Mouse (Mus musculus) midbrain, embryonic 15.5 days (tissue): ENCODE data around the gene Kdm2a. TPM values are rescaled to one million over a fixed set of nuclear protein-coding genes. Genes with fewer than 3 reads are reported as not detected.
A peak's percentile ranks its signal among the peaks of the same experiment; 100 is the strongest.

Experiments
- ATAC-seq: fragments of 200-750 bp; cut with Nextera tagmentation; replicated peaks from 2 replicates; pipeline ENCODE4 v1.8.0; 2017; ENCODE audit warnings: moderate TSS enrichment
- H3K27ac ChIP-seq: fragments of 300-500 bp; sonication (generic); 2 replicates; pipeline ENCODE4 v1.5.1; 2015; ENCODE audit warnings: mild to moderate bottlenecking, inconsistent platforms
- H3K27me3 ChIP-seq: fragments of 300-500 bp; sonication (generic); replicated peaks from 2 replicates; pipeline ENCODE4 v1.6.1; 2015; ENCODE audit warnings: inconsistent platforms
- H3K36me3 ChIP-seq: fragments of 300-500 bp; sonication (generic); replicated peaks from 2 replicates; pipeline ENCODE4 v1.6.1; 2015; ENCODE audit warnings: inconsistent platforms
- H3K4me1 ChIP-seq: fragments of 300-500 bp; sonication (generic); 2 replicates; pipeline ENCODE4 v1.6.1; 2015; ENCODE audit warnings: inconsistent platforms
- H3K4me2 ChIP-seq: fragments of 300-500 bp; sonication (generic); 2 replicates; pipeline ENCODE4 v1.6.1; 2015; ENCODE audit warnings: inconsistent platforms, mild to moderate bottlenecking, moderate library complexity
- H3K4me3 ChIP-seq: fragments of 300-500 bp; sonication (generic); 2 replicates; pipeline ENCODE4 v1.5.1; 2015; ENCODE audit warnings: mild to moderate bottlenecking, inconsistent platforms
- H3K9ac ChIP-seq: fragments of 300-500 bp; sonication (generic); 2 replicates; pipeline ENCODE4 v1.6.1; 2015; ENCODE audit warnings: mild to moderate bottlenecking, inconsistent platforms
- H3K9me3 ChIP-seq: fragments of 300-500 bp; sonication (generic); 2 replicates; pipeline ENCODE4 v1.6.1; 2016; ENCODE audit warnings: inconsistent platforms
- WGBS: fragments of 180-500 bp; shearing (Covaris S2); methylation state at CpG from one replicate; pipeline ENCODE4 v1.1.7; 2015; ENCODE audit warnings: mixed read lengths; 5-methylcytosine and 5-hydroxymethylcytosine counted together
- polyA plus RNA-seq: library from polyadenylated mRNA; unstranded; fragments of >200 nt; fragmentation: Nextera tagmentation; extraction: Ambion mirVana; gene quantifications from 2 replicates; pipeline ENCODE4 v1.2.1, GENCODE M21; 2015

Gene Kdm2a
- polyA plus RNA-seq, 1 experiment from 2014 or later = 38.8 TPM

- 45% methylated on average over 7 of the region's 7 CpGs for WGBS
- peak overlapping the region; percentile 69; the same call in 1 of the 2 replicates for H3K9ac ChIP-seq
- H3K9me3 ChIP-seq = no peaks in the 10 kb centered on the region
- no peaks in the 10 kb centered on the region for H3K27me3 ChIP-seq
- no peak; the same call in 1 of the 2 replicates for ATAC-seq
- H3K4me1 ChIP-seq = peaks cover 22% of the 10 kb centered on the region
- H3K36me3 ChIP-seq = peaks cover 22% of the 10 kb centered on the region
- H3K4me3 ChIP-seq = peak overlapping the region; percentile 60
- H3K4me2 ChIP-seq = peak overlapping the region; percentile 64
- peak overlapping the region; percentile 57 for H3K27ac ChIP-seq
These were observed 114.4 kb downstream of the Kdm2a start for GRCm38 (mm10) chr19:4283653-4284052.

DNA sequence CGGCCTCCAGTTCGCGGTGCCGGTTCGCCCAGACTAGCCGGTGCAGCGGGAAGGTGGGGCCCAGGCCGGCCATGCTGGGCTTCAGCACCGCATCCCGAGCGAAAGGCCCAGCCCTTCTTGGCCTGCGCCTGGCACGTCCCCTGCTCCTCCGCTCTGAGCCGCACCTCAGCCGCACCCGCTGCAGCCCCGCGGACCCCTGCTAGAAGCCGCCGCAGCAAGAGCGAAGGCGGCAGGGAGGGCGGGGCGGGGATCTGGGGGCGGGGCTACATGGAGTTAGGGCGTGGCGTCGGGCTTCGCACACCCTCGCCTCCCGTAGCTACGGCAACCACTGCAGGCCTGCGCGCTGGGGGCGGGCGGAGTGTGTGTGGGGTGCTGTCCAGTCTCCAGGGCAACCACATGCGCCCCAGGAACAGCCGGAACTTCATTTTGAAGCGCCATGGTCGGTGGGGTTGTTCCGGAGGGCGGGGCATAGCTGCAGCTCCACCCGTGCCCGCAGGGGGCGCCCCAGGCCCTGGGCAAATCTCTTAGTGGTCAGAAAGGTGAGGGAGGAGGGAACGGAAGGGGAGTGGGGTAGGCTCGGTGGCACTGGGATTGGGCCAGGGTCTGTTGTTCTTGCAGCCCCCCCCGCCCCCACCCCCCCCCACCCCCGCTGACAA is 115.1 kb downstream of the Kdm2a start, which contains the start of gene Ankrd13d:
TSS of gene Ankrd13d (minus strand) at position 240 of the 656 bp plus-strand sequence.
- Histone ChIP-seq H3K4me3 (peak within 1 kb of the TSS; percentile 60), H3K9ac (peak within 1 kb of the TSS; percentile 69), H3K27ac (peak within 1 kb of the TSS; percentile 72), H3K4me1 (peaks cover 22% of the 10 kb centered on the region), H3K27me3 (no peaks in the 10 kb centered on the region), H3K4me2 (peak within 1 kb of the TSS; percentile 64), H3K36me3 (peaks cover 17% of the 10 kb centered on the region), H3K9me3 (no peaks in the 10 kb centered on the region)
- under 1% methylated on average over 49 of the region's 50 CpGs for WGBS
- ATAC-seq = peak; percentile 93

DNA sequence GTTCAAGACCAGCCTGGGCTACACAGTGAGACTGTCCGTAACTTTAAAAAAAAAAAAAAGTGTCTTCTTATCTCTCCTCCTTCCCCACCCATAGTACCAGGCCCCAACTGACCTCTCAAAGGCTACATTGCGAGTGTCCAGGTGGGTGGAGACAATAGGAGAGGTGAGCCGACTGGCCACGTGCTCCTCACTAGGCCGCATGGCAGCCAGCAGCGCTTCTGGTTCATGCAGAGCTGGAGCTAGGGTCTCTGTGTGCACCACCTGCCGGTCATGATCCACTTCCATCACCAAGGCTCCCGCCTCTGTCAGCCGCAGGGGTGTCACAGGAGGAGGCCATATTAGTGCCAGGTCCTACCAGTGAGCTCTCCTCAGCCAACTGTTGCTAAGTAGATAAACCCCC is 117.7 kb downstream of the Kdm2a start:
- Histone ChIP-seq H3K4me1 (peaks cover 22% of the 10 kb centered on the region), H3K9ac (no peak overlapping the region), H3K4me2 (no peak overlapping the region), H3K36me3 (peaks cover 13% of the 10 kb centered on the region; the same call in 1 of the 2 replicates), H3K9me3 (no peaks in the 10 kb centered on the region), H3K4me3 (no peak overlapping the region), H3K27ac (no peak overlapping the region), H3K27me3 (no peaks in the 10 kb centered on the region)
- ATAC-seq = no peak
- WGBS = 97% methylated on average over 9 of the region's 9 CpGs

DNA sequence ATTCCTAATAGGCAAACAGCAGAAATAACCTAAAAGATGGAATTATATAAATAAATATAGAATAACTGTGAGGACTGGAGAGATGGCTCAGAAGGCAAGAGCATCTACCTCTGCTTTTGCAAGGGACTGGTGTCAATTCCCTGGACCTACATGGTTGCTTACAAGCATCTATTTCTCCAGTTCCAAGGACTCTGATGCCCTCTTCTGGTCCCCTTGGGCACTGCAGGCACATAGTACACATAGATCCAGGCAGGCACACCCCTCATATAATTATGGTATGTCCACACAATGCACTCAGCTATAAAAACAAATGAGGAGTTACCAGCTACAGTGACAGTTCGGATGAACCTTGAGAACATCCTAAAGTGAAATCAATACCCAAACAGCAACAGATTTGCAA is 118.6 kb downstream of the Kdm2a start:
- 95% methylated on average over 1 of the region's 1 CpGs for WGBS
- H3K27ac ChIP-seq = no peak overlapping the region
- H3K4me1 ChIP-seq = peaks cover 22% of the 10 kb centered on the region
- H3K4me3 ChIP-seq = no peak overlapping the region
- H3K36me3 ChIP-seq = peaks cover 13% of the 10 kb centered on the region; the same call in 1 of the 2 replicates
- H3K27me3 ChIP-seq = no peaks in the 10 kb centered on the region
- H3K4me2 ChIP-seq = no peak overlapping the region
- H3K9ac ChIP-seq = no peak overlapping the region
- no peak for ATAC-seq
- no peaks in the 10 kb centered on the region for H3K9me3 ChIP-seq

- Histone ChIP-seq H3K9me3 (no peaks in the 10 kb centered on the region), H3K4me1 (peaks cover 7% of the 10 kb centered on the region), H3K27me3 (peaks cover 13% of the 10 kb centered on the region), H3K36me3 (peaks cover 3% of the 10 kb centered on the region; the same call in 1 of the 2 replicates), H3K9ac (no peak overlapping the region), H3K4me2 (no peak overlapping the region), H3K4me3 (no peak overlapping the region), H3K27ac (no peak overlapping the region)
- WGBS = 92% methylated on average over 11 of the region's 11 CpGs
- no peak for ATAC-seq
These were observed 127.1 kb downstream of the Kdm2a start for GRCm38 (mm10) chr19:4270972-4271371.

GRCm38 (mm10) chr19:4270187-4270586 is 127.9 kb downstream of the Kdm2a start:
- ATAC-seq = no peak
- 69% methylated on average over 6 of the region's 6 CpGs for WGBS

DNA sequence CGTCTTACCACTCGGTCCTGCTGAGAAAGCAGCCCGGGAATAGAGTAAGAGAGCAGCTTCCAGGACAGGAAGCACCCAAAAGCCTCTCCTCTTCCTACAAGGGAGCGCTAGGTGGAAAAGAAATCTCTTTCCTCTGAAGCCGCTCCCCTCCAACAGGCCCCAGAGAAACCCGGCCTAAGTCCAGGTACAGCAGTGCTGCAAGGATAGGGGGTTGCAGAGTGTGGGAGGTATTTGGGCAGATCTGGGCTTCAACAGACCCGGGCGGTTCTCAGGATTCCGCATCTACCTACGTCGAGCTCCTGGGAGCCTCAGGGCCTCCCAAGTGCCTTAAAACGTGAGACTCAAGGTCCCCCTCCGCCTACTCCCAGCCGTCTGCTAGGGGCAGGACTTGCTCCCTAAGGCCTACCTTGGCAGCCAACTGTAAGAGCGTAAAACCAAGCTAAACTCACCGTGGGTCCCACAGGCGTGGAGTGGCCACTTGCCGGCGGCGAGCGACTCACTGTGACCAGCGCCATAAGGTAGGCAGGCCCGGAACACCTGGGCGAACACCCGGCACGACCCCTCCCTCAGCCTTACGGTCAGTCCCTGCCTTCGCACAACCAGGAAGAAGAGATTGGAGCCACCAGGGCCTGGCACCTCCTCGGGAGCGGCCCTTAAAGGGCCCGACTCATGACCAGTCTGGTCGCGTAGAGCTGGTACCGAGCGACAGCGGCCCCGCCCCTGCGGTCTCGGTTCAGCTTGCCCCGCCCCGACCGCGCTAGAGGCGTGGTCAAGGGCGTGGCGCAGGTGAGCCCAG is 129.3 kb downstream of the Kdm2a start, which contains the start of gene Ssh3:
TSS of gene Ssh3 (minus strand) at position 615 of the 796 bp plus-strand sequence.
- WGBS = 8% methylated on average over 46 of the region's 46 CpGs
- 0 out of 2 replicates have a peak within 1 kb of the TSS, but pooled peaks have one; percentile 12 for H3K9ac ChIP-seq
- no peaks in the 10 kb centered on the region for H3K36me3 ChIP-seq
- H3K27ac ChIP-seq = no peak within 1 kb of the TSS
- peaks cover 13% of the 10 kb centered on the region for H3K27me3 ChIP-seq
- ATAC-seq = peak; percentile 68
- H3K4me3 ChIP-seq = peak within 1 kb of the TSS; percentile 29
- H3K9me3 ChIP-seq = no peaks in the 10 kb centered on the region
- peak within 1 kb of the TSS; percentile 47 for H3K4me2 ChIP-seq
- H3K4me1 ChIP-seq = peaks cover 7% of the 10 kb centered on the region

More at GRCm38 (mm10) chr19:4270187-4270586, 127.9 kb downstream of the Kdm2a start:
- Histone ChIP-seq H3K4me1 (peaks cover 7% of the 10 kb centered on the region), H3K4me3 (no peak overlapping the region), H3K36me3 (no peaks in the 10 kb centered on the region), H3K9ac (no peak overlapping the region), H3K9me3 (no peaks in the 10 kb centered on the region), H3K27ac (no peak overlapping the region), H3K4me2 (no peak overlapping the region), H3K27me3 (peaks cover 13% of the 10 kb centered on the region)

- Histone ChIP-seq H3K4me3 (no peak overlapping the region), H3K9ac (no peak overlapping the region), H3K27ac (no peak overlapping the region), H3K27me3 (peaks cover 13% of the 10 kb centered on the region), H3K4me1 (peaks cover 7% of the 10 kb centered on the region), H3K9me3 (no peaks in the 10 kb centered on the region), H3K36me3 (no peaks in the 10 kb centered on the region), H3K4me2 (no peak overlapping the region)
- ATAC-seq = no peak
- whole genome bisulfite sequencing = 62% methylated on average over 4 of the region's 4 CpGs
These were observed 132.1 kb downstream of the Kdm2a start for GRCm38 (mm10) chr19:4265956-4266355.

Other genes with a start within 250 kb of the Kdm2a start
- 127 and 139 TPM in 2 replicates for gene Coro1b, start 249.7 kb downstream of the Kdm2a start, polyA plus RNA-seq
- 0.26 and 0.96 TPM in 2 replicates for gene Ptprcap, start 244.7 kb downstream of the Kdm2a start, polyA plus RNA-seq
- gene Rps6kb2, start 234.9 kb downstream of the Kdm2a start, polyA plus RNA-seq = 60.1 and 60.7 TPM in 2 replicates
- gene Carns1, start 222.8 kb downstream of the Kdm2a start, polyA plus RNA-seq = 5.9 and 6.9 TPM in 2 replicates
- gene Tbc1d10c, start 207.0 kb downstream of the Kdm2a start, polyA plus RNA-seq = 0.38 and 0.93 TPM in 2 replicates
- 537 and 571 TPM in 2 replicates for gene Ppp1ca, start 206.2 kb downstream of the Kdm2a start, polyA plus RNA-seq
- gene Rad9a, start 196.6 kb downstream of the Kdm2a start, polyA plus RNA-seq = 23.7 and 24.9 TPM in 2 replicates
- gene Clcf1, start 184.0 kb downstream of the Kdm2a start, polyA plus RNA-seq = 0.79 and 0.88 TPM in 2 replicates
- not detected in 2 replicates for gene AC109138.7, start 183.9 kb downstream of the Kdm2a start, polyA plus RNA-seq
- gene Pold4, start 166.4 kb downstream of the Kdm2a start, polyA plus RNA-seq = 20.4 and 20.6 TPM in 2 replicates
- gene Ssh3, start 129.1 kb downstream of the Kdm2a start, polyA plus RNA-seq = 12.2 and 16.2 TPM in 2 replicates
- 53.9 and 57.1 TPM in 2 replicates for gene Ankrd13d, start 115.1 kb downstream of the Kdm2a start, polyA plus RNA-seq
- gene Grk2, start 92.1 kb downstream of the Kdm2a start, polyA plus RNA-seq = 28.2 and 29.6 TPM in 2 replicates
- 5.1 and 5.5 TPM in 2 replicates for gene Rhod, start 41.1 kb upstream of the Kdm2a start, polyA plus RNA-seq
- gene Syt12, start 79.2 kb upstream of the Kdm2a start, polyA plus RNA-seq = 3.6 and 4.3 TPM in 2 replicates
- gene 2010003K11Rik, start 100.3 kb upstream of the Kdm2a start, polyA plus RNA-seq = not detected in 2 replicates
- 26.6 and 30.5 TPM in 2 replicates for gene Pcx, start 112.2 kb upstream of the Kdm2a start, polyA plus RNA-seq
- 12.7 and 13.9 TPM in 2 replicates for gene Lrfn4, start 217.4 kb upstream of the Kdm2a start, polyA plus RNA-seq
- gene Rce1, start 227.4 kb upstream of the Kdm2a start, polyA plus RNA-seq = 53.7 and 54.1 TPM in 2 replicates